Mouse (Mus musculus) gastrocnemius, postnatal 25 days (tissue): ENCODE measurements around the gene A730071L15Rik. TPM values are rescaled to one million over a fixed set of nuclear protein-coding genes. Genes with fewer than 3 reads are reported as not detected.

ENCODE experiments used
- DNase-seq: peaks from one replicate; pipeline ENCODE4 v3.0.0; 2022
- long read RNA-seq, 2 experiments: library from polyadenylated mRNA; stranded (forward); transcript quantifications; one replicate each; pipeline ENCODE4 v2.0.0; 2021
- total RNA-seq, 2 experiments: library from RNA; stranded (reverse); gene quantifications; 1 replicate in 1 of 2; 2 replicates in 1 of 2; pipeline ENCODE4 v1.2.3; 2021

The A730071L15Rik gene
- under 1 TPM; 0.16 to 0.23 TPM for total RNA-seq
- long read RNA-seq, experiment 1, result 0 reads
- long read RNA-seq, experiment 2, result 0 reads

- DNase-seq, result no peak
Observed at GRCm38 (mm10) chr11:6199410-6200086, at the start of gene A730071L15Rik. Gene A730071L15Rik (plus strand): TSS chr11:6200029.

- DNase-seq, result no peak
Observed at GRCm38 (mm10) chr11:6152864-6153263, 47.0 kb upstream of the A730071L15Rik start.

- no peak for DNase-seq
Observed at GRCm38 (mm10) chr11:6154211-6154701, 45.6 kb upstream of the A730071L15Rik start.

- DNase-seq, result peak; percentile 49
Observed at GRCm38 (mm10) chr11:6156651-6157050, 43.2 kb upstream of the A730071L15Rik start.

- no peak for DNase-seq
Observed at GRCm38 (mm10) chr11:6157119-6157518, 42.7 kb upstream of the A730071L15Rik start.

- DNase-seq, result no peak
Observed at GRCm38 (mm10) chr11:6158515-6158914, 41.3 kb upstream of the A730071L15Rik start.

- DNase-seq, result no peak
Observed at GRCm38 (mm10) chr11:6159704-6160275, 40.0 kb upstream of the A730071L15Rik start.

- DNase-seq, result no peak
Observed at GRCm38 (mm10) chr11:6160663-6161271, 39.1 kb upstream of the A730071L15Rik start.

GRCm38 (mm10) chr11:6161549-6161948 is 38.3 kb upstream of the A730071L15Rik start:
- no peak for DNase-seq

- no peak for DNase-seq
Observed at GRCm38 (mm10) chr11:6163062-6163461, 36.8 kb upstream of the A730071L15Rik start.

- DNase-seq, result no peak
Observed at GRCm38 (mm10) chr11:6163706-6164105, 36.1 kb upstream of the A730071L15Rik start.

GRCm38 (mm10) chr11:6164781-6165180 is 35.0 kb upstream of the A730071L15Rik start:
- no peak for DNase-seq

GRCm38 (mm10) chr11:6165391-6166081 is 34.3 kb upstream of the A730071L15Rik start:
- no peak for DNase-seq

- no peak for DNase-seq
Observed at GRCm38 (mm10) chr11:6166351-6166750, 33.5 kb upstream of the A730071L15Rik start.

- DNase-seq, result no peak
Observed at GRCm38 (mm10) chr11:6169041-6169663, 30.7 kb upstream of the A730071L15Rik start.

- DNase-seq, result no peak
Observed at GRCm38 (mm10) chr11:6174719-6175118, 25.1 kb upstream of the A730071L15Rik start.

- no peak for DNase-seq
Observed at GRCm38 (mm10) chr11:6175506-6175905, 24.3 kb upstream of the A730071L15Rik start.

GRCm38 (mm10) chr11:6177781-6178420 is 21.9 kb upstream of the A730071L15Rik start:
- no peak for DNase-seq

- no peak for DNase-seq
Observed at GRCm38 (mm10) chr11:6178673-6179166, 21.1 kb upstream of the A730071L15Rik start.

- DNase-seq, result no peak
Observed at GRCm38 (mm10) chr11:6179194-6179593, 20.6 kb upstream of the A730071L15Rik start.

- no peak for DNase-seq
Observed at GRCm38 (mm10) chr11:6180811-6181399, 18.9 kb upstream of the A730071L15Rik start.
